Mouse (Mus musculus): ENCODE data around the gene Esp24.

DNA sequence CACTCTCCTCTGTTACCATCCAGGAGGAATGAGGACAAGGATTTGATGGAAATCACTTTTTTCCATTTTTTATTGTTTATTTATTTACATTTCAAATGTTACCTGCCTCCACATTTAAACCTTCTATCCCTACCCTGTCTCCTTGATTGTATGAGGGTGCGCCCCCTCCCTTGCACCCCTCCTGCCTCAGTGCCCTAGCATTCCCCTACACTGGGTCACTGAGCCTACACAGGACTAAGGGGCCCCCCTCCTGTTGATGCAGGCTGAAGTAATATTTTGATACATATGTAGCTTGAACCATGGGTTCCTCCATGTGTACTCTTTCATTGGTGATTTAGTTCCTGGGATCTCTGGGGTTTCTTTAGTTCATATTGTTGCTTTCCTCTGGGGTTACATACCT is 26.6 kb upstream of the Esp24 start:
- TF ChIP-seq TAL1 (IDR thresholded peaks at IDR 0.05; ENCODE audit: low read length): no peak
- TF ChIP-seq GATA1 (IDR thresholded peaks at IDR 0.05; ENCODE audit: low read length): no peak

Data from erythroblast, embryonic 14.5 days (primary cell).